Mouse (Mus musculus) left cerebral cortex, postnatal 36 days (tissue): ENCODE results near the gene B230104I21Rik. TPM values are rescaled to one million over a fixed set of nuclear protein-coding genes. Genes with fewer than 3 reads are reported as not detected.

ENCODE experiments used
- DNase-seq, 2 experiments: peaks; one replicate each; pipeline ENCODE4 v3.0.0; 2021 to 2022; ENCODE audit warnings: low spot score in 2 of 2, mixed read lengths in 1 of 2
- intact Hi-C: fragments of 180-260 bp; cut with DNase I; formaldehyde crosslinking; loops from one replicate; pipeline ENCODE4 v1.15.1; 2025
- total RNA-seq, 2 experiments: library from RNA; stranded (reverse); gene quantifications; 2 replicates each; pipeline ENCODE4 v1.2.3; 2021

Gene B230104I21Rik
- not detected for total RNA-seq

DNA sequence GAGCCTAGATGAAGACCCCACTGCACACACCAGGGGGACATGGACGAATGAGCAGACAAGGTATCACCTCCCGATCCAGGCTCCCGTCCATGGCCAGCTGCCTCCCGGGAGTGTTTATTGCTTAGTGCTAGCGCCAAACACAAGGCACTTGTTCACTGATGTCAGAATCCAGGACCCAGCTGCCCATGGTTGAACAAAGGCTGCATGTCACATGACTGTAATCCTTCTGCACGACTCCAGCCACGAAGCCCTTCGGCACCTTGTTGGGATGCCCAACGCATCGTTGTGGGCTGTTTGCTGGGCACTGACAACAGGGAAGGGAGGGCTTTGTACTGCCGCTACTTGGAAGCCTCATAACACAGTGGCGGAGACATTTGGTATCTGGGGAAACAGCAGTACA is at the start of gene B230104I21Rik:
Gene B230104I21Rik, plus strand, starts transcription at position 367 of the 400 bp plus-strand sequence.
- DNase-seq: peak; percentile 22 to 41
- intact Hi-C loops: loop anchor here (10.0 kb wide), 1 partner anchor 459 kb away; no protein-coding TSS in a partner anchor

DNA sequence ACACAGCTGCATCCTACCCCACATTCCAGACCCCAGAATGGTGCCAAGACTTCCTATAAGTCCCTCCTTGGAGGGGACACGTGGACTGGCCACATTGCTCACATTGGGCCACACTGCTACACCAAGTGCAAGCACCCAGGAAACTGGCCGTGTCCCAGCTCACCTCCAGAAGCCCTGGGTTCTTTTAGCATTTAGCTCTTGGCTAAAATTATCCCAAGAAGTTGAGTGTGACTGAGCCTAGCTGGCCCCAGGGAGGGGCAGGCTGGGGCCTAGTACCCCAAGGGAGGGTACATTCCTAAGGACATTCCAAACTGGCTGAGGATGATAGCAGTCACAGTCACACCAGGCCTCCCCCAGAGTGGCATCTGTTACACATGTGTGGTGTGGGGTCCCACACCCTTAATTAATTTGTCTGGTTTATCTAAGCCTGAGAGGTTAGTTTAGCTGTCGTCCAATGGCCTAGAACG is 42.2 kb upstream of the B230104I21Rik start:
- no peak for DNase-seq
- intact Hi-C loops: no loop called here

DNA sequence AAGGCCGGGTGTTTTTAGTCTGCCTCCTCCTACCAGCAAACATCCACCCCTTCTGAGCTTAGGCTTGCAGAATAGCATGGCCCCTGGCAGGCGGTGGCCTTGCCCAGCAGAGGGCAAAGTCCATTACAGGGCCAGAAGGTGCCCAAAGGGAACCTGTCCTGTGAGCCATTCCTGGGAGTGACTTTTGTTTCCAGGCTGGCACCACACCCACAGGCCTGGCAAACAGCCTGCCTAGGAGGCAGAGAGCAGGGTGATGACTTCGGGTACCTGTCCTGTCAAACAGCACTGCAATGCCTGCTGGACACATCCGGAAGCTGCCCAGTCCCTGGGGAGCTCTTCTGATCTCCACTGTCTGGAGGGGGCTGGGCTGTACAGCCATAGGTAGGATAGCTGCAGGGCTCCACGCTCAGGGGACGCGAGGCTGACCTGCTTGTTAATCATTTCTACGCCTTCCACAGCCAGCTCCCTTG is 41.6 kb upstream of the B230104I21Rik start:
- no peak for DNase-seq
- intact Hi-C loops: no loop called here

DNA sequence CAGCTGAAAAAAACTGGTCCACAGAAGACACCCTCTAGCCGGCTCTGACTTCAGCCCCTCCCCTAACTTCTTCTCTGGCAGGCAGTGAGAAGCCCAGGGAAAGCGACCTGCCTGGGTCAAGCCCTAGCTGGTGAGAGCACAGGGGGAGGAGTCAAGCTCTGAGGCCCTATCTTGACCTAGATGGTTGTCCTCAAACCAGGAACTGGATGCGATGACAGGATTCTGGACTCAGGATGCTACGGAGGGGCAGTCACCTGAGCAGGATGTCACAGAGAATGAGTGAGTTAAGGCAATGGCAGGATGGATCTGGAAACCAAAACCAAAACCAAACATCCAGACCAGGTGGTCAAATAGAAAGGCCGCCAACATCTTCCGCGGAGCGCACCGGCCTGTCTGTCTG is 38.2 kb upstream of the B230104I21Rik start:
- intact Hi-C loops: no loop called here
- DNase-seq: no peak

DNA sequence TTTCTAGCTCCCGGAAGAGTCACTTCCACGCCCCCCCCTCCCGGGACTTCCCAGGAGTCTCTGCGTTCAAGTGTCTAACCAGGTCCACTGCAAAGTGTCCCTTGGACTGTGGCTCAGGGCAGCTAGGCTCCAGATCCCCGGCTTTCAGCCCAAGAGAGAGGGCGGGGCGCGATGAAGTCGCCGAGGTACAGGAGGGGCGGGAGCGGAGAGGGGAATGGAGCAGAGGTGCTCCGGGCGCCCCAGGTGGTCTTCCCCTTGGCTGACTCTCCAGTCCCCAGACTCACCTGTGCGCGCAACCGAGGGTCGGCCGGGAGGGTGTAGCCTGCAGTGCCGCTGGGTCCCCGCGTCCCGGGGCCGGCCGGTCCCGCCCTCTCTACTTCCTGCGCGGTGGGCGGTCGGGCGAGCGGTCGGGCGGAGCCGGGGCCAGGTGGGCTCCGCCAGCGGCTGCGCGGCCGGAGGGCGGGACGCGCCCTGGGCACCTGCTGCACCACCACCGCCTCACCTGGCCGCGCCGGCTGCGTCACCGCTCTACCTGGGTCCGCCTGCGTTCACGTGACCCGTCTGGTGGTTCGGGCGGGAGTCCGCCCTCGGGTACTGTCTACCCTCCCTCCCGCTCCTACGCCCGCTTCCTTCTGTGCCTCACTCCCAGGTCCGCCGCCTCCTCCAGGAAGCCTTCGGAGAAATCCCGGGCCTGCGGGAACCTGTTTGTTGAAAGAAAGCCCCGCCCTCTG is 36.2 kb upstream of the B230104I21Rik start:
- no peak for DNase-seq
- intact Hi-C loops: loop anchor here (5.0 kb wide), 2 partner anchors 132 to 232 kb away; no protein-coding TSS in a partner anchor

DNA sequence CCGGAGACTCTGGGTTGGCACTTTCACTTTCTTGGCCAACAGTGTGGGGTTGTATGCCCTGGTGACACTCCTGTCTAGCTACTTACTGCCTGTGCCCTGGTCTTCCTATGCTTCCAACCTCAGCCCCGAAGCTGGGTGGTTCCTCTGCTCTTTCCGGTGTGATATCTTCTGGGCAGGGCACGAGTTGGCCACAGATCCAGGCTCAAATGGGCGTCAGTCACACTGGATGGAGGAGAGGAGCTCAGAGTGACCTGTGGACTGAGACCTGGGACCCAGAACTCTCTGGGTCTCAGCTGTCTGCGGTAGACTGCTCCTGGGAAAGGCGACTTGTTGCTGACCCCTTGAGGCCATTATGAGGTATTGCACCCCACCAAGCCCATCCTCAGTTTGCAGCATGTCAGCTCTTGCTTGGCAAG is 34.5 kb upstream of the B230104I21Rik start, which contains the start of gene Arhgef16:
Gene Arhgef16, minus strand, starts transcription at position 211 of the 416 bp plus-strand sequence.
- intact Hi-C loops: loop anchor here (5.0 kb wide), 2 partner anchors 134 to 234 kb away; no protein-coding TSS in a partner anchor
- DNase-seq: peak; percentile 10 to 43

DNA sequence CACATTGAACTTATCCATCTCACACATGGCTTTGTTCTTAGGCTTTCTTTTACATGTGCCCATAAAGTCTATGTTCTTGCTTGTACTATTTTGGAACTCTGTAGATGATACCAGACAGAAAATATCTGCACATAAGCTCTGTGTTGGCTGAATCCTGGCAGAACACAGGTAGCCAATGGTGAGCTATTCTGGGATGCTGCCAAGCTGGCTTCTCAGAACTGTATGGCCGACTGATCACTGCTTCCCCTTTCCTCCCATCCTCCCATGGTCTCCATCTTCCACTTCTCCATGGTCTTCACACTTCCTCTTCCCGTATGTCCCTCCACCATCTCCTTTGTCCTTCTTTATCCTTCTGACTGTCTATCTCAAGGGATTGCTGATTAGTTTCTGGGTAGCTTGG is 26.8 kb upstream of the B230104I21Rik start:
- no peak for DNase-seq
- intact Hi-C loops: no loop called here

DNA sequence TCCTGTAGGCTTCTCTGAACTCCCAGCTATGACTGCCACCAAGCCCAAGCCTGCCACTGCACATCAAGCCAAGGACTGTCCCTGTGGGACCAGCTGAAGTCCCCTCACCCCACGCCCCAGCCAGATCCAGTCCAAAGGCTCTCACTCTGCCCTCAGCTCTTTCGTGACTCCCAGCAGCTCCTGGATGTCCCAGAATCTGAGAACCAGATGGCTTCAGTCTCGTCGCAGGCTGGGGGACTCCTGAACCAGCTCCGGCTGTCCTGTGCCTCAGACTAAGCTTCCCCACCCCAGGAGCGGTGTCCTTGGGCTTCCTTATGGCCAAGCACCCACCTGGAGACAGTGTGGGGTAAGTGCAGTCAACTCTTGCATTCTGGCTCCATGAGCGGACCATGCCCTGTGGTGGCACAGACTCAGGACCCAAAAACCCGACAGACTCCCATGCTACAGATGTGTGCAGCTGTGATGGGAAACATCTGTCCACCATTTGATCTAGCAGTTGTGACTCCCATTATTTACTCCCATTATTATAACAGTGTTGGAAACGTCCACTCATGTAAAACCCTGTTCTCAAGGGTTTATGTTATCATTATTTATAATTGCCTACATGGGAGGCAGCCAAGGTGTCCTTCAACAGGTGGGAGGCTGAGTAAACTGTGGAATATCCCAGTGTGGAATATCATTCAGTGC is 25.2 kb upstream of the B230104I21Rik start:
- no peak for DNase-seq
- intact Hi-C loops: no loop called here

DNA sequence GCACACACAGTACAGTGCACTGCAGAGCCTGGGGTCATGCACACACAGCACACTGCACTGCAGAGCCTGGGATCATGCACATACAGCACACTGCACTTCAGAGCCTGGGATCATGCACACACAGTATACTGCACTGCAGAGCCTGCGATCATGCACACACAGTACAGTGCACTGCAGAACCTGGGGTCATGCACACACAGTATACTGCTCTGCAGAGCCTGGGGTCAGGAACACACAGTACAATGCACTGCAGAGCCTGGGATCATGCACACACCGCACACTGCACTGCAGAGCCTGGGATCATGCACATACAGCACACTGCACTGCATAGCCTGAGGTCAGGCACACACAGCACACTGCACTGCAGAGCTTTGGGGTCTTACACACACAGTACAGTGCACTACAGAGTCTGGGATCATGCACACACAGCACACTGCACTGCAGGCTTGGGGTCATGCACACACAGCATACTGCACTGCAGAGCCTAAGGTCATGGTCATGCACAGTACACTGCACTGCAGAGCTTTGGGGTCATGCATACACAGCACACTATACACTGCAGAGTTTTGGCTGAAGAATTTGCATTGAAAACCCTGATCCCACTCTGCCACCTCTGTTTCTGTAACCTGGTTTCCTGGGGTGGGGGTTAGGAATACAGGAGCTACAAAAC is 23.6 kb upstream of the B230104I21Rik start:
- no peak for DNase-seq
- intact Hi-C loops: no loop called here

DNA sequence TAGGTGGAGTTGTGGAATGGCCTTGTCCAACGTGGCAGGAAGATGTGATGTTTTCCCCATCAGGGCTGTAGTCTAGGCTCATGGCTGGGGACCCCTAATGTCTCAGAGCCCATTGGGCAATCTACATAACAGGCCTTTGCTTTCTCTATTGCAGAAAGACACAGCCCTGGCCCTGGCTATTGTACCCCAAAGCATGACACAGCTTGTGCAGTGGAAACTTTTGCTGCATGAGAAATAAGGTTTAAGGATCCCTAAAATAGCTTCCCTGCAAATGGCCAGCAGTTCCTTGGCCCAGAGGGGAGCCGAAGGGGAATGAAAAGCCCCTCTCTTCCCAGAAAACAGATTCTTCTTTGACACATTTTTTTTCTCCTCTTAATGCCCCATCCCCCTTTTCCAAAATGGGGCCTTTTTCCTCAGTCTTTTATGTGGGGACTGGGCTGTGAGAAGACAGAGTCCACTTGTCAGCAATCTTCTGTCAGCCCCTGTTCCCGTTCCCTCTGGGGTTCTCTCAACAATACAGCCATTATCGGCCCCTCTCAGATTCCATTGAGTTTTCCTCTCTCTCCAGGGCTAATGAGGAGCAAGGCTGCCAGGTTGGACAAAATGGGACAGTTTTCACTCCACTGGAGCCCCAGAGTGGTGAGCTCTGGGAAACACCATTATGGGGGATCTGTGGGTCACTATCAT is 22.8 kb upstream of the B230104I21Rik start:
- intact Hi-C loops: no loop called here
- peak; percentile 18 to 19 for DNase-seq

DNA sequence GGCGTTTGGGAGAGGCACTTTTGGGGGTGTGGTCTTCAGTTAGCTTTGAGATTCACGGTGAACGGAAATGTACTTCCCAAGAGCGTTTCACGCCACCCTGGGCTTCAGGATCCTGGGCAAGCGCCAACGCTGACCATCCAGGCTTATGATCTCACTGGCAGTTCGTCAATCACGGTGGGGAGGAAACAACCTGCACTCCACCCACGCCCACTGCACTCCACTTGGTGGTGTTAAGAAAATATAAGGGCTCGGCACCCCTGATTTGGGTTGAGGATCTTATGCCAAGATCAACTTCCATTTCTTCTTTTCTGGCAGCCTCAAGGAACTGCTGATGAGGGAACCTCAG is 22.3 kb upstream of the B230104I21Rik start:
- DNase-seq: no peak
- intact Hi-C loops: no loop called here

DNA sequence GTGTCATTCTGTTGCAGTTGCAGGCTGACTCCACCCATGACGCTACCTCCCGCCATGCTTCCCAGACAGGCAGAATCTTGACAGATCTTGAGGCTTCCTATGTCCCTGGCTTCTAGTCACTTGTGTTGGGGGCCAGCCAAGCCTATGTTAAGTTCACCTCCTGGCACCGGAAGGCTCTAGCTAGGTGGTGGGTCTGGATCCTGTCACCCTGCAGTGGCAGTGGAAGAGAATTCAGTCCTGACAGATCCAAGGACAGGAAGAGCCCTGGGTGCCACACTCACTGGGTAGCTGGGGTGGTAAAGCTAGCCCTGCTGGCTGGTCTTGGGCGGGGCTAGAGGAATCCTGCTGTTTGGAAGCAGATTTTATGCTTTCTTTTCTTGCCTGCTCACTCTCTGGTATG is 10.5 kb upstream of the B230104I21Rik start:
- intact Hi-C loops: loop anchor here (5.0 kb wide), 2 partner anchors 67 to 502 kb away; no protein-coding TSS in a partner anchor
- DNase-seq: no peak

DNA sequence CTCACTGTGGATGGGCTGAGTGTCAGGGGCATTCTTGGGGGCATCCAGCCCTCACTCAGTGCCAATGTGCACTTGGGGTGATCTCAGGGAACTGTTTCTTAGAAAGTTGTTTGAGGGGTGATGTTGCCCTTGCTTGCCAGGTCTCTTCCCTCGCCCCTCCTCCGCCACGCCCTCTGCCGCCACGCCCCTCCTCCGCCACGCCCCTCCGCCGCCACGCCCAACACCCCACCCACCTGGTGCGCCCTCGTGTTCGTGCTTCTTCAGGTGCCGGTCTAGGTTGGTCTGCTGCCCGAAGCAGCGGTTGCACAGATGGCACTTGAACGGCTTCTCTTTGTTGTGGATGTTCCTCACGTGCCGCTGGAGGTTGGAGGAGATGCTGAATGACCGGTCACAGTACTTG is 7.5 kb upstream of the B230104I21Rik start:
- peak in 1 of 2 experiments; percentile 6 for DNase-seq
- intact Hi-C loops: loop anchor here (1.0 to 5.0 kb wide), 3 partner anchors 64 to 499 kb away; no protein-coding TSS in a partner anchor

DNA sequence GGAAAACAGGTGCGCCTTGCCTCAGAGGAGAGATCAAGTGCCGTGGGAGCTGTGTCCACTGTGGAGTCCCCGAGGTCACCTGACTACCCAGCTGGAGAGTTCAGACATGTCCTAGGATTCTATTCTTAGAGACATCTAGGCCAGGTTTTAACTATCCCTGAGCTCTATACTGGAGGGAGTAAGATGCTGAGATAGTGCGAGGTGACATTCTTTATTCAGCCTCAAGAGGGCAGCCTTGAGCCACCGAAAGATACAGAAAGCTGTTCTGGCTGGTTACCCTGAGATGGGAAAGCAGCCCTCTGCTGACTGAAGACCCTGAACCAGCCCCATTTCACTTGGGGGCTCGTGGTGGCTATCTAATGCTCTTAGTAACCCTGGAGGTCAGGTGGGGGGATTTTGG is 7.1 kb upstream of the B230104I21Rik start:
- peak; percentile 71 to 76 for DNase-seq
- intact Hi-C loops: loop anchor here (1.0 to 5.0 kb wide), 3 partner anchors 63 to 498 kb away; no protein-coding TSS in a partner anchor

DNA sequence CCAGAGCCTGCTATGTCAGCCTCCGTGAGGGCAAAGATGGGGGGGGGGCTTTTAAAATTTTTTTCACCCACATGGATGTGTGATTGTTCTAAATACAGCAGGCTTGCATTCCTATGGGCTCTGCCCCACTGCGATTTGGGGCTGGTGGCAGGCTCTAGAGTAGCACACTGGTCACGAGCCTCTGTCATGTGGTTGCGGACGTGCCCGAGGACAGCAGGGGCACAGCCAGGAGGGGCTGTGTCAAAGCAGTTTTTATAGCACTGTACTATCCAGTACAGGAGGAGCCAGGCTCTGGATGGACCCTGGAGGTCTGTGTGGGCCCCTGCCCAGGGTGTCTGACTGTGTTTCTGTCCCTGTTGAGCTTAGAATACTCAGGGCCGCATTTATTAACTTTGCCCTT is 5.9 kb upstream of the B230104I21Rik start:
- intact Hi-C loops: loop anchor here (10.0 kb wide), 1 partner anchor 465 kb away; no protein-coding TSS in a partner anchor
- no peak for DNase-seq

DNA sequence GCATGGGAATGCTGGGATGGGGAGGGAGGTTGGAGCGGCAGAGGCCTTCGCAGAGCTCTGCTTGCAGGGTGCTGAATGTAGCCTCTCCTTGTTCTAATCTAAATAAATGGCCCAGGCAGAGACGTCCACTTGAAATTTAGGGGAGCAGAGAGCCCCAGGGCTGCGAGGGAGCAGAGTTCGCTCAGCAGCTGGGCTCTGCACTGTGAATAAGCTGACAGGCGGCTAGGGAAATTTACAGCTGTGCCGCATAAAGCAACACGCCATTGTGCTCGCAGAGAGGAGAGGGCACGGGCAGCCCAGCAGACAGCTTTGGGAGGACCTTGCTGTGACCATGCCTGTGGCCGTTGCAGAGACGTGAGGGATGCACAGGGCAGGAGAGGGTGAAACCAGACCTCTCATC is 4.7 kb upstream of the B230104I21Rik start:
- DNase-seq: no peak
- intact Hi-C loops: loop anchor here (10.0 kb wide), 1 partner anchor 464 kb away; no protein-coding TSS in a partner anchor

DNA sequence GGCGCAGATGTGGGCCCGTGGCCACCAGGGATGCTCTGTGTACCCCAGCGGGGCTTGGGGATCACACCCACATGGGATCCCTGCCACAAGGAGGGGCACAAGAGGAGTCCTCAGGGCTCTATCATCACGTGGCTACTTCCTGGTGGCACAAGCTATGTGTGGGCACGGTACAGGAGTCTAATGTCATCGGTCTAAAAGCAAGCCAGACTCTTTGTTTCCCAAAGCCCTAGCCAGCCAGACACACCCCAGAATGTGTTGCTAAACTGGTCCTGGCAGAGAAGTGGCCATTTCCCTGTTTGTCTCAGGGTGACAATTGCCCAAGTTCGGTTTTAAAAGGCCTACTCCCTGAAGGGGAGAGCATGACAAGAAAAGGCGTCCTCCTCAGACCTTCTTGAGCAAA is 2.6 kb upstream of the B230104I21Rik start:
- intact Hi-C loops: loop anchor here (10.0 kb wide), 1 partner anchor 462 kb away; no protein-coding TSS in a partner anchor
- DNase-seq: no peak

DNA sequence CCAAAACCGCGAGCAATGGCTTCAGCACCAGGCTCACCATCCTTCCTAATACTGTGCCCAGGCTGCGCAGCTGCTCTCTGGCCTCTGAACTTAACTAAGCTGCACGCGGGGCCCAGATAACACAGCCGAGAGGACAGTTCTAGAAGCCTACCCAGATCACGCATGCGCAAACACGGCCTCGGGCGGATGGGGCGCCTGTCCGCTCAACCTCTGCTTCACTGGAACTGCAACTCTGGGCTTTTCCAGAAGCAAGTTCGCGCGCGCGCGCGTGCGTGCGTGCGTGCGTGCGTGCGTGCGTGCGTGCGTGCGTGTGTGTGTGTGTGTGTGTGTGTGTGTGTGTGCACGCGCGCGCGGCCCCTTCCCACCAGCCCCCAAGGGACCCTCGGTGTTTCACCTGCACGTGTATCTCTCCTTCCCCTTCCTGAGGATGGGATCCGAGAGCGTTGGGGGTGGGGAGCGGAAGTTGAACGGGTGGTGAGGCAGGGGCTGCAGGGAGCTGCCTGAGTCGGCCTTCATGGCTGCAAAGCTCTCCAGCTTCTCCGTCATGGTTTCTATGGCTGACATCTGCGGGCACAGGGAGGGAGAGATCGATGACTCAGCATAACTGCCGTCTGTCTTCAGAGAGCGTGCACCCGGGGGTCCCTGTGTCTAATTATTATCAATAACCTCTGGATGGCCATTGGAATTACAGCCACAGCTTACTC is 1.1 kb upstream of the B230104I21Rik start:
- no peak for DNase-seq

More for the DNA sequence above, 1.1 kb upstream of the B230104I21Rik start:
- intact Hi-C loops: loop anchor here (10.0 kb wide), 1 partner anchor 460 kb away; no protein-coding TSS in a partner anchor
